Mouse (Mus musculus): ENCODE results near the gene Epha2.

Epha2 gene

DNA sequence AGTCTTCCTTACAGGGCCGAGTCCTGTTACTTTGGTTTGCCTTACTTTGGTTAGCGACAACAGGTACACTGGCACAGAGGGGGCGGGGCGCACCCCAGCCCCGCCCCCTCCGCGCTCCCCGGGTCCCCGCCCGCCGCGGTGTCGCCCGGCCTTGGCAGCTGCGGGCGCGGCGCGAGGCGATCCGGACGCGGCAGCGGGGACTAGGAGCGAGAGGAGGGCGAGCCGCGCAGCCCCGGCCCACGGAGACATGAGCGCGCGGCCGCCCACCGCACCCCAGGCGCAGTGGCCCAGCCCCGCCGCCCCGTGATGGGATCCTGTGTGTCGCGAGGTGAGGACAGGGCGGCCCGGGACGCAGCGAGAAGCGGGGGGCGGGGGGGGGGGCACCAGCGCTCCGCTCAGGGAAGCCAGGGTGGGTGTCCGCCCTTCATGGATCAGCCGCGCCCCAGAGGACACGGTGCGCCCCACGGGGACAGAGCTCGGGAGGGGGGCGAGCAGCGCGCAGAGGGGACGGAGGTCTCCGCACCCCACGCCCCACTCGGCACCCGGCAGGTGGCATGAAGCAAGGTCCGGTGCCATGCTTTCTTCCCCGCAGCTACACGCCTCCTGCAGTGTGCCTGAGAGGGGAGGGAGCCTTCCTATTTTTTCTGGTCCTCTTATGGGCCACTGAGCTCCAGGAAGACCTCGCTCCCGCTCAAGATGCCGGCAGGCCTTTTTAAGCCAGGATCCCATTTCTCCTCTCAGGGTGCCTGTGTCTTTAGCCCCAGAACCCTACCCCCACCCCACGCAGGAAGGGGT lies 67.2 kb downstream of the Epha2 start, which contains the start of gene Fam131c:
Gene Fam131c, plus strand, starts transcription at position 224 of the 795 bp plus-strand sequence.
- no peak for DNase-seq (ENCODE audit: extremely low spot score)

DNA sequence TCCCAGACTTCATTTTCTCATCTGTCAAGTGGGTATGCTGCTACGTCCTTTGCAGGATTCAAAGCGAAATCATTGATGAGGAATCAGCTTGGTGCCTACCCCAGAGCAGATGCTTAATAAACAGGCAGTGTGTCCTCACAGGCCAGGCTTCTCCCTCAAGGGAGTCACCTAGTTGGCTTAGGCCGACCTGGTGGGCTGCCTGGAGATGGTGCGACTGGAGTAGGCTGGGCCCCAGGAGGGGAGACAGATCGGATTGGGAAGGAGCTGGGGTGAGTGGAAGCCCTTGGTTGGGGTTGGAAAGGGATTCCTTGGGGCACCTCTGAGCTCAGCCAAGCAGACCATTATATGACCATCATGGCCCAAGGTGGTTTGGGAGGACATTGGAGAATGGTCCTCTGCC lies 71.4 kb downstream of the Epha2 start:
- DNase-seq (ENCODE audit: extremely low spot score): no peak
